Mouse (Mus musculus): ENCODE measurements at regions not wholly inside any gene's neighbourhood (a gene's known extent, or its start where the extent isn't known, plus 50 kb on each side); places are given as distances from the start of the nearest gene placed in this dataset.

DNA sequence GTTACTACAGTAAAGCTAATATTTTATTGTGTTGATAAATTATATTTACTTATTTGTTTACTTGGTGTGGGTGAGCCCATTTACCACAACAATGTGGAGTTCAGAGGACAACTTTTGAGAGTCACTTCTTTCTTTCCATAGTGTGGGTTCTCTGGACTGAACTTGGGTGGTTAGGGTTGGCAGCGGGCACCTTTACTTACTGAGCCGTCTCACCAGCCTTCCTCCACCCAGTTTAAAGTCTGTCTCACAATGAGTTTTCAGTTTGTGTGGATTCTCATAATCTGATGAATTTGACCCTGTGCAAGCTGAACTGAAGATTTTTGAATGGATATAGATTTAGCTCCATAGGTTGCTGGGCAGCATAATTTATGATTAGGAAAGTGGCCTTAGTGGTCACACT lies 53.5 kb upstream of the Pth start:
- no peak for DNase-seq

DNA sequence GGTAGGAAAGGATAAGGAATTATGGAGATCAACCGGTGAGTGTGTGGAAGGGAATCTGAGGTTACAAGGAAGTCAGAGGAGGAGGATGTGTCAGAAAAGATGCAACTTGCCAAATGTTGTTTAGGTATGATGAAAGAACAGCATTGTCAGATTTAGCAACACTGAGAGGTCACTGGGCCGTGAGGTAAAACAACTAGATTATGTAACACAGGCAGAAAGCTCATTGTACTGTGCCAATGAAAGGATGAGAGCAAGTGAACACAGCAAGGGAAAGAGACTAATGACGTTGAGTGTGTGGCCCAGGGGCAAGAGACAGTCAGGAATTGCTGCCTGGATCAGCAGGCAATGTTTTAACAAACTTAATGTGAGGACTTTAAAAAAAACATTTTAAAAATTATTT lies 55.2 kb upstream of the Pth start:
- DNase-seq: no peak

DNA sequence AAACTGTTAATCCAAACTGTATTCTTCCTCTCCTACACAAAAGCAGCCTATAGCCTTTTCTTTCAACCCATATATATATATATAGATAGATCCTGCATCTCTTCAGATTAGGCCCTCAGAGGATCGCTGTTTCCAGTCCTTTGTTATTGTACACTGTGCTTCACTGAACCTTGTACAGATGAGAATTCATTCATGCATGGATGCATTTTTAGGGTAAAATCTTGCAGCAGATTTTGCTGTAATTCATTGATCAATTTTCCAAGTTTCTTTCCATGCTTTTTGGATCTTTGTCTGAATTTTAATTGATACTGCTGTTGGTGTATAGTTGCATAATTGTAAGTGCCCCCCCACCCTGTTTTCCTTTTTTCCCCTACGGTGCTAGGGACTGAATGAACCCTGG lies 56.6 kb upstream of the Pth start:
- no peak for DNase-seq

DNA sequence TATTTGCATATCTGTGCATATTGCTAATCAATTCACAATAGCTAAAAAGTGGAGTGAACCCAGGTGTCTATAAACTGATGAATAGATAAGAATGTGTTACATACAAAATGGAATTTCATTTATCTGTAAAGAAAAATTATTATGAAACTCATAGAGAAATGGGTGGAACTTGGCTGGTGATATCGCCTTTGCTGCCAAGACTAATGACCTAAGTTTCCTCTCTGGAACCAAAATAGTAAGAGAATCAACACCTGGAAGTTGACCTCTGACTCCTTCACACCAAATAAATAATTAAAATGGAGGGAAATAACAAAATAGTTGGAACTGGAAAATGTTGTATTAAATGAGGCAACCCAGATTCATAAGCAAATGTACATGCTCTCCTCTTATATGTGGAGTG lies 53.2 kb upstream of the Far1 start:
- DNase-seq: peak in 1 of 2 experiments; percentile 7

DNA sequence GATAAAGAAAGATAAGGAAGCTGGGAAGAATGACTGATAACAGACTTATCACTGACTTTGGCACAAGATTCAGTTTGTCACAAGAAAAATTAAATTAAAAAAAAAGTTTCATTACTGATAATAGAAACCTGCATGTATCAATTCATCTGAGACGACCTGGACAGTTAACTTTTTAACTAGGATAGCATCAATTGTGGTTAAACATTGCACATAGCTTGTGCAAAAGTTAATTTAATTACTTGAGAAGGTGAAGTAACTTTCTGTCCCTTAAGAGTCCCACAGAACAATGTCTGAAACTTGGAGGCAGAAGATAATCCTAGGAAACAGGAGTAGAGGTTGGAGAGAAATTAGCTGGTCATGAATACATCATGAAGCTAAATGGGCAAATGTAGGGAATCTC lies 51.3 kb upstream of the Far1 start:
- DNase-seq: no peak
